In the genomic region with DNA sequence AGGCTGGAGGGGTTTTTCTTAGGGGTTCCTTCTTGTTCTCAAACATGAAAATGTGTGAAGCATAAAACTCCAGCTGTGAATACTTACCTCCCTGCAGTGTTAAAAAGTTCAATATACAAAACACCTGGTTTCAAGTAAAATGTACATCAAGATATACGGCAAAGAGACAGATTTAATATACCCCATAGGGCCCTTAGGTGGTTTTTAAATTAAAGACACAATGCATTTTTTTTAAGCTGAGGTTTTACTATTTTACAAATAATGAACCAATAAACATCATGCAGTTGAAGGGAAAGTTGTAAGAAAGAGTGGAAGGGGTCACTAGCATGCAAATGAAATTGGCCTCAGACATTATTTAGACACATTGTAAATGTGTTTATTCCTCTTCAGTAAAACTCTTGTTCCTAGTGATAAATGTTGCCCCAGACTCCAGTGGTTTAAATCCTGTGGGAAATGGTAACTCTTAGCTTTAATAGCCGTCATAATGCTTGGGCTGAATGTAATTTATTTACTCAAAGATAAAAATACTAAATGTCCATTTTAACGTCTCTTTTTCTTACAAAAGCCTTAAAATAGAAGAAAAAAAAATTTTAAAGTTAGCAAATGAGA, we compare ENCODE assay signal across 26 mouse cellular contexts.
DNase-seq lines count a peak whose midpoint lies in the region; ATAC-seq lines count a peak whose summit lies in the region.
"Had no signal": no experiment of that assay in that cellular context is flagged by ENCODE, and none has a peak within 500 bp of the region (broad histone marks: within the 10 kb centered on the region; RNA-seq: fewer than 3 reads in every experiment).

No protein-coding gene starts in this region.

- peak; percentile 11; the same call in 1 of the 2 replicates for ATAC-seq in forebrain, embryonic 12.5 days (ENCODE audit: low FRiP score)
- no peak for ATAC-seq in forebrain, embryonic 15.5 days (replicated peaks)
- no peak for ATAC-seq in midbrain, embryonic 14.5 days (ENCODE audit: low FRiP score, low TSS enrichment)
- ATAC-seq in limb, embryonic 12.5 days (ENCODE audit: insufficient number of reproducible peaks, insufficient read depth, low FRiP score, low TSS enrichment, low read depth) = peak; percentile 85; the same call in 1 of the 2 replicates
- ATAC-seq: inflammation-experienced regulatory T-cells, adult 6 months had no signal

- H3K4me3 ChIP-seq in forebrain, embryonic 12.5 days (replicated peaks) = no peak overlapping the region
- no peak overlapping the region for H3K4me3 ChIP-seq in forebrain, embryonic 15.5 days
- no peak overlapping the region for H3K4me3 ChIP-seq in midbrain, embryonic 10.5 days
- H3K4me3 ChIP-seq in midbrain, embryonic 14.5 days (replicated peaks; ENCODE audit: low read depth, low read length) = no peak overlapping the region
- no peak overlapping the region for H3K4me3 ChIP-seq in limb, embryonic 12.5 days (replicated peaks)
- H3K4me3 ChIP-seq: gastrocnemius, adult 2 months; heart, embryonic 15.5 days; layer of hippocampus, adult 2 months; limb, embryonic 15.5 days; megakaryocyte, embryonic 14.5 days; neural tube, embryonic 13.5 days had no signal

- H3K4me2 ChIP-seq in forebrain, embryonic 12.5 days = no peak overlapping the region
- H3K4me2 ChIP-seq in forebrain, embryonic 15.5 days (replicated peaks) = no peak overlapping the region
- no peak overlapping the region for H3K4me2 ChIP-seq in midbrain, embryonic 14.5 days (ENCODE audit: low read length)
- 0 out of 2 replicates have a peak overlapping the region, but pooled peaks have one; percentile 8 for H3K4me2 ChIP-seq in limb, embryonic 12.5 days
- H3K4me2 ChIP-seq: heart, embryonic 15.5 days; limb, embryonic 15.5 days; lung, embryonic 14.5 days; neural tube, embryonic 13.5 days had no signal

- H3K27ac ChIP-seq in forebrain, embryonic 12.5 days = 0 out of 2 replicates have a peak overlapping the region, but pooled peaks have one; percentile 13
- H3K27ac ChIP-seq in forebrain, embryonic 15.5 days (replicated peaks) = no peak overlapping the region
- H3K27ac ChIP-seq in midbrain, embryonic 10.5 days (replicated peaks) = peak overlapping the region; percentile 76
- H3K27ac ChIP-seq in midbrain, embryonic 14.5 days (replicated peaks; ENCODE audit: low read depth, low read length) = no peak overlapping the region
- no peak overlapping the region for H3K27ac ChIP-seq in limb, embryonic 12.5 days
- H3K27ac ChIP-seq: gastrocnemius, adult 2 months; heart, embryonic 15.5 days; layer of hippocampus, adult 2 months; limb, embryonic 15.5 days; liver, embryonic 14.5 days; neural tube, embryonic 13.5 days had no signal

- 39% methylated on average over 3 of the region's 3 CpGs for whole genome bisulfite sequencing in forebrain, embryonic 12.5 days
- 35% methylated on average over 3 of the region's 3 CpGs for WGBS in forebrain, embryonic 15.5 days
- WGBS in midbrain, embryonic 10.5 days = 64% methylated on average over 3 of the region's 3 CpGs
- 34% methylated on average over 3 of the region's 3 CpGs for WGBS in midbrain, embryonic 14.5 days
- WGBS in limb, embryonic 12.5 days = 14% methylated on average over 3 of the region's 3 CpGs

- H3K9ac ChIP-seq in forebrain, embryonic 12.5 days = no peak overlapping the region
- no peak overlapping the region for H3K9ac ChIP-seq in forebrain, embryonic 15.5 days (replicated peaks)
- H3K9ac ChIP-seq in midbrain, embryonic 14.5 days (replicated peaks; ENCODE audit: low read length) = no peak overlapping the region
- no peak overlapping the region for H3K9ac ChIP-seq in limb, embryonic 12.5 days (replicated peaks)
- H3K9ac ChIP-seq: heart, embryonic 15.5 days; limb, embryonic 15.5 days; liver, embryonic 14.5 days; lung, embryonic 14.5 days; neural tube, embryonic 13.5 days had no signal

- DNase-seq in midbrain, embryonic 10.5 days (ENCODE audit: low spot score) = no peak
- DNase-seq in midbrain, embryonic 14.5 days = no peak
- DNase-seq in hindlimb bud, embryonic 11.5 days (ENCODE audit: extremely low spot score, low read depth, low spot score) = peak; percentile 88
- no peak for DNase-seq in thymus, adult 18-20 months
- DNase-seq: adrenal gland, adult 8-10 months; B cell, adult 2 months; cerebellum, adult 11-12 months; cerebellum, postnatal 10 days; gastrocnemius, adult 2 months; heart, postnatal 36 days; kidney, adult 18-20 months; kidney, postnatal 25 days; lung, embryonic 14.5 days; lung, postnatal 36 days; thymus, adult 2 months; thymus, postnatal 4 days had no signal

- peaks cover 15% of the 10 kb centered on the region for H3K4me1 ChIP-seq in forebrain, embryonic 12.5 days
- peaks cover 9% of the 10 kb centered on the region; the same call in 1 of the 2 replicates for H3K4me1 ChIP-seq in forebrain, embryonic 15.5 days
- H3K4me1 ChIP-seq in midbrain, embryonic 10.5 days = peaks cover 22% of the 10 kb centered on the region
- H3K4me1 ChIP-seq in midbrain, embryonic 14.5 days (ENCODE audit: control insufficient read depth, insufficient read depth, low read length) = no peaks in the 10 kb centered on the region
- H3K4me1 ChIP-seq in limb, embryonic 12.5 days (replicated peaks) = peaks cover 7% of the 10 kb centered on the region
- H3K4me1 ChIP-seq: heart, embryonic 15.5 days; limb, embryonic 15.5 days; megakaryocyte, embryonic 14.5 days had no signal

- H3K27me3 ChIP-seq in forebrain, embryonic 12.5 days = peaks cover 12% of the 10 kb centered on the region; the same call in 1 of the 2 replicates
- H3K27me3 ChIP-seq in forebrain, embryonic 15.5 days = no peaks in the 10 kb centered on the region
- no peaks in the 10 kb centered on the region for H3K27me3 ChIP-seq in midbrain, embryonic 10.5 days (ENCODE audit: low read depth, poor library complexity, severe bottlenecking)
- H3K27me3 ChIP-seq in midbrain, embryonic 14.5 days (ENCODE audit: control insufficient read depth, insufficient read depth, low read length) = no peaks in the 10 kb centered on the region
- peaks cover 28% of the 10 kb centered on the region for H3K27me3 ChIP-seq in limb, embryonic 12.5 days
- H3K27me3 ChIP-seq: heart, embryonic 15.5 days; limb, embryonic 15.5 days; megakaryocyte, embryonic 14.5 days; neural tube, embryonic 13.5 days had no signal

- no peaks in the 10 kb centered on the region for H3K9me3 ChIP-seq in forebrain, embryonic 12.5 days
- no peaks in the 10 kb centered on the region for H3K9me3 ChIP-seq in forebrain, embryonic 15.5 days
- no peaks in the 10 kb centered on the region for H3K9me3 ChIP-seq in midbrain, embryonic 10.5 days (replicated peaks)
- H3K9me3 ChIP-seq in midbrain, embryonic 14.5 days (ENCODE audit: control insufficient read depth, low read length) = no peaks in the 10 kb centered on the region
- no peaks in the 10 kb centered on the region for H3K9me3 ChIP-seq in limb, embryonic 12.5 days
- H3K9me3 ChIP-seq: heart, embryonic 15.5 days; limb, embryonic 15.5 days; megakaryocyte, embryonic 14.5 days; neural tube, embryonic 13.5 days had no signal

- no peaks in the 10 kb centered on the region for H3K36me3 ChIP-seq in forebrain, embryonic 12.5 days (replicated peaks)
- no peaks in the 10 kb centered on the region for H3K36me3 ChIP-seq in forebrain, embryonic 15.5 days
- H3K36me3 ChIP-seq in midbrain, embryonic 10.5 days = no peaks in the 10 kb centered on the region
- no peaks in the 10 kb centered on the region for H3K36me3 ChIP-seq in midbrain, embryonic 14.5 days (ENCODE audit: control insufficient read depth, insufficient read depth, low read length)
- no peaks in the 10 kb centered on the region for H3K36me3 ChIP-seq in limb, embryonic 12.5 days
- H3K36me3 ChIP-seq: heart, embryonic 15.5 days; limb, embryonic 15.5 days; neural tube, embryonic 13.5 days had no signal

Comparison
In these comparisons a context has a peak if more than half of its experiments do, and no peak if none do; other contexts are left out.
1. ATAC-seq: peak in forebrain, embryonic 12.5 days (single experiment) and limb, embryonic 12.5 days (single experiment); none in forebrain, embryonic 15.5 days (single experiment) and midbrain, embryonic 14.5 days (single experiment).
2. H3K27ac ChIP-seq: peak in forebrain, embryonic 12.5 days (single experiment) and midbrain, embryonic 10.5 days (single experiment); none in forebrain, embryonic 15.5 days (single experiment), midbrain, embryonic 14.5 days (single experiment) and limb, embryonic 12.5 days (single experiment).